Mouse (Mus musculus) hindbrain, postnatal 0 days (tissue): Measurements from ENCODE around the gene Tas2r115. TPM values are rescaled to one million over a fixed set of nuclear protein-coding genes. Genes with fewer than 3 reads are reported as not detected.
"Not testable (repeated sequence)": the region's sequence is repeated elsewhere in the genome, so short reads cannot be mapped to it uniquely, and the experiment has no call there.

Experiments
- ATAC-seq: fragments of 200-750 bp; cut with Nextera tagmentation; 2 replicates; pipeline ENCODE4 v1.8.0; 2017; ENCODE audit warnings: mild to moderate bottlenecking, moderate TSS enrichment, moderate library complexity
- DNase-seq: peaks from one replicate; pipeline ENCODE4 v3.0.0-alpha.2; 2015; ENCODE audit warnings: low spot score
- H3K27ac ChIP-seq: fragments of 300-500 bp; sonication (generic); 2 replicates; pipeline ENCODE4 v1.5.1; 2014; ENCODE audit warnings: mild to moderate bottlenecking
- H3K27me3 ChIP-seq: fragments of 300-500 bp; sonication (generic); 2 replicates; pipeline ENCODE4 v1.6.1; 2014; ENCODE audit warnings: low read length, mixed read lengths; ENCODE audit not compliant: insufficient read depth
- H3K36me3 ChIP-seq: fragments of 300-500 bp; sonication (generic); 2 replicates; pipeline ENCODE4 v1.6.1; 2014; ENCODE audit warnings: low read length, mixed read lengths; ENCODE audit not compliant: insufficient read depth
- H3K4me1 ChIP-seq: fragments of 300-500 bp; sonication (generic); 2 replicates; pipeline ENCODE4 v1.6.1; 2014; ENCODE audit warnings: antibody characterized with exemption, low read length, mixed read lengths; ENCODE audit not compliant: insufficient read depth
- H3K4me2 ChIP-seq: fragments of 300-500 bp; sonication (generic); 2 replicates; pipeline ENCODE4 v1.6.1; 2014; ENCODE audit warnings: low read depth, mild to moderate bottlenecking, low read length, moderate library complexity, mixed read lengths
- H3K4me3 ChIP-seq: fragments of 300-500 bp; sonication (generic); 2 replicates; pipeline ENCODE4 v1.5.1; 2014; ENCODE audit warnings: low read length
- H3K9ac ChIP-seq: fragments of 300-500 bp; sonication (generic); replicated peaks from 2 replicates; pipeline ENCODE4 v1.6.1; 2014; ENCODE audit warnings: mild to moderate bottlenecking, low read length, moderate library complexity, mixed read lengths
- H3K9me3 ChIP-seq: fragments of 300-500 bp; sonication (generic); 2 replicates; pipeline ENCODE4 v1.6.1; 2016; ENCODE audit warnings: low read length, mixed read lengths
- CTCF ChIP-seq: IDR thresholded peaks from 2 replicates; pipeline ENCODE4 v1.5.1; 2016; ENCODE audit warnings: antibody characterized with exemption, control low read depth, low read depth
- WGBS: fragments of 180-500 bp; shearing (Covaris S2); extraction: QIAGEN DNeasy Blood & Tissue Kit; methylation state at CpG from one replicate; pipeline ENCODE4 v1.1.7; 2014; 5-methylcytosine and 5-hydroxymethylcytosine counted together
- polyA plus RNA-seq: library from polyadenylated mRNA; unstranded; fragments of >200 nt; fragmentation: Nextera tagmentation; extraction: Ambion mirVana; gene quantifications from 2 replicates; pipeline ENCODE4 v1.2.1, GENCODE M21; 2015
- total RNA-seq: library from RNA; depleted of rRNA; stranded (reverse); fragments of >200 nt; gene quantifications from 2 replicates; pipeline ENCODE4 v1.2.3, GENCODE M21; 2014; rRNA removed

Gene Tas2r115
- not detected in 2 replicates for total RNA-seq
- not detected in 2 replicates for polyA plus RNA-seq

DNA sequence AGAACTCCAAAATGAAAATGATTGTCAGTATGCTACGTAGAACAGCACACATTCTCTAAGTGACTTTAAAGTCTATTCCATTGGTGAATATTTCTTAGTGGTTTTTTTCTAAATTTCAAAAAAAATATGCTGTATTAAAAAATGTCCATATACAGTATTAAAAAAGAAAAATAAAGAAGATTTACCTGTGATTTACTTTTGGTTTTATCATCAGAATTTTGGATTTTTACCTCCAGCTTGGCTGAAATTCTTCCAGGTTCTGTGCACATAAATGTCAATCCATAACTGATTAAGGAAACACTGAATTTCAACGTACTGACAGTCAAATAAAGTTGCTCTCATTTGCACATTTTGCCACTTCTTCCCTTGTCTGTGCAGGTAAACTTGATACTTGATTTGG lies at the start of gene Tas2r115:
Gene Tas2r115, minus strand, starts transcription at position 101 of the 400 bp plus-strand sequence.
- DNase-seq = no peak
- ATAC-seq = no peak
- Histone ChIP-seq H3K27ac (no peak within 1 kb of the TSS), H3K4me1 (no peaks in the 10 kb centered on the region), H3K4me3 (no peak within 1 kb of the TSS), H3K4me2 (no peak within 1 kb of the TSS), H3K9me3 (no peaks in the 10 kb centered on the region), H3K36me3 (no peaks in the 10 kb centered on the region), H3K27me3 (no peaks in the 10 kb centered on the region), H3K9ac (no peak within 1 kb of the TSS)
- no peak for TF ChIP-seq CTCF
- 72% methylated on average over 2 of the region's 2 CpGs for WGBS

DNA sequence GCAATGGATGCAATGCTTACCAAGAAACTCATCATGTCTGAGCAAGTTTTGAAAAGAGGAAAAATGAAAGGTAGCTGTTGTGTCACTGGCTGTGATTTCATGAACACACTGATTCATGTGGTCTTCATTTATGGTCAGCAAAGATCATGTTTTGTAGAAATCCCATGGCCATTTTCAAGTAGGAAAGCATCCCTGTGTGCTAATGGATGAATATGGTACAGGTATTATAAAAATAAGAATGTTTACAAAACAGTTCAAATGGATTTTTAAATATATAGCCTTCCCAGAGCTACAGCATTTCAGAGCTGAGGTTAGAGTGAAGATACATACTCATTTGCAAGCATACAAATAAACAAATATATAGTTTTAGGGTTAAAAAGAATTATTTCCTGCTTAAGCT lies 40.2 kb upstream of the Tas2r115 start, which contains the start of gene Tas2r136:
Gene Tas2r136, minus strand, starts transcription at position 101 of the 400 bp plus-strand sequence.
- Histone ChIP-seq H3K9me3 (no peaks in the 10 kb centered on the region), H3K27me3 (no peaks in the 10 kb centered on the region), H3K4me1 (no peaks in the 10 kb centered on the region), H3K9ac (no peak within 1 kb of the TSS), H3K4me3 (no peak within 1 kb of the TSS), H3K36me3 (no peaks in the 10 kb centered on the region), H3K27ac (no peak within 1 kb of the TSS), H3K4me2 (no peak within 1 kb of the TSS)
- ATAC-seq = no peak
- no peak for DNase-seq
- TF ChIP-seq CTCF = no peak

DNA sequence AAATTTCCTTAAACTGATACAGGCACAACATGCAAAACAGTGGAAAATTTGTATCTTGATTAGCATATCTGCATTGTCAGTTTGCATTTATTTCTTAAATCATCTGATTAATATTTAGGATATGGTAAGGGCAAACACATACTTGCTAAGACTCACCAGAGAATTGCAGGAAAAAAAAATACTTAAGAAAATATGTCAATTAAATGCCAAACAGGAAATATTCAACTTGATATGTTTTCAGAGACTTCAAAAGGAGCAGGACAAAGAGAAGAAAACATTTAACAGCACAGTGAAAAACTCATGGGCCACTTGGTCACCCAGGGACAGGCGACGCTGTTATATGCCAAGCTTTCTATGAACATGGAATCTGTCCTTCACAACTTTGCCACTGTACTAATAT lies 24.0 kb upstream of the Tas2r115 start, which contains the start of gene Tas2r102:
Gene Tas2r102, plus strand, starts transcription at position 301 of the 400 bp plus-strand sequence.
- no peak within 1 kb of the TSS for H3K4me2 ChIP-seq
- no peaks in the 10 kb centered on the region for H3K9me3 ChIP-seq
- H3K4me3 ChIP-seq = no peak within 1 kb of the TSS
- H3K27ac ChIP-seq = no peak within 1 kb of the TSS
- no peaks in the 10 kb centered on the region for H3K27me3 ChIP-seq
- 92% methylated on average over 2 of the region's 2 CpGs for WGBS
- no peak within 1 kb of the TSS for H3K9ac ChIP-seq
- no peaks in the 10 kb centered on the region for H3K36me3 ChIP-seq
- DNase-seq = no peak
- H3K4me1 ChIP-seq = no peaks in the 10 kb centered on the region
- ATAC-seq = no peak
- no peak for TF ChIP-seq CTCF

DNA sequence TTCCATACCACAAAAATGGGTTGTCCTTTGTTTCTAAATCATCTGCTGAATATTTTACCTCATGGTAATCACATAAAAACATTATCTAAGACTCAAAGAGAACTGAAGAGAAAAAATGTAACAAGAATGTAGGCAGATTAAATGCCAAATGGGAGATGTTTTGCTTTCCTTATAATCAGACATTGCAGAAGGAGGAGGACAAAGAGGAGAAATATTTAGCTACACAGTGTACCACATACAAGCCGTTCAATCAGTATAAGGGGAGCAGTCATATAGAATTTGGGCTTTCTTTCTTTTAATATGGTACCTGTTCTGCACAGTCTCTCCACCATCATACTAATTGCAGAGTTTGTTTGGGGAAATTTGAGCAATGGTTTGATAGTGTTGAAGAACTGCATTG lies 16.6 kb upstream of the Tas2r115 start, which contains the start of gene Tas2r124:
Gene Tas2r124, plus strand, starts transcription at position 301 of the 400 bp plus-strand sequence.
- WGBS = 82% methylated on average over 1 of the region's 1 CpGs
- no peaks in the 10 kb centered on the region for H3K36me3 ChIP-seq
- H3K9me3 ChIP-seq = no peaks in the 10 kb centered on the region
- DNase-seq = no peak
- no peak within 1 kb of the TSS for H3K4me2 ChIP-seq
- H3K27ac ChIP-seq = no peak within 1 kb of the TSS
- no peak within 1 kb of the TSS for H3K9ac ChIP-seq
- no peak for ATAC-seq
- H3K4me3 ChIP-seq = no peak within 1 kb of the TSS
- H3K27me3 ChIP-seq = no peaks in the 10 kb centered on the region
- no peak for TF ChIP-seq CTCF
- H3K4me1 ChIP-seq = no peaks in the 10 kb centered on the region

DNA sequence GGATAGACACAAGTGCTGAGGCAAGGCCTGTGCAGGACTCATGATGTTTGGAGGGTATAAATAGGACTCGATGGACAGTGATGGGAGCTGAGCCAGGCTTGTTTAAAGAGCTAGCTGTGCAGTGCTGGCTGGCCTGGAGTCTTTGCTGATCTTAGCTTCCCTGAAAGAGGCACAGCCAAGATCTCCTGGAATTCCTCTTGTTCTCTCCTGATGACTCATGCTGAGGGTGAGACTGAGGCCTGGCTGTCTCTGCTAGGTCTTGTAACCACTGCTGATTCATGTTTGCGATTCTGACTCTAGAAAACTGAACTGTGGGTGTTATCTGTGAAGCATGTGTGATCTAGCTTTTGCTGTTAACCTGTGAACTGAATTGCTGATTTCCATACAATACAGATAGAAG lies 12.4 kb upstream of the Tas2r115 start:
- no peaks in the 10 kb centered on the region for H3K36me3 ChIP-seq
- no peak overlapping the region for H3K9ac ChIP-seq
- no peak for ATAC-seq
- 86% methylated on average over 2 of the region's 2 CpGs for WGBS
- H3K27me3 ChIP-seq = no peaks in the 10 kb centered on the region
- H3K9me3 ChIP-seq = 0 out of 2 replicates have a peak, but pooled peaks cover 2% of the 10 kb centered on the region
- H3K4me2 ChIP-seq = no peak overlapping the region
- DNase-seq = no peak
- TF ChIP-seq CTCF = no peak
- no peak overlapping the region for H3K4me3 ChIP-seq
- H3K27ac ChIP-seq = no peak overlapping the region
- no peaks in the 10 kb centered on the region for H3K4me1 ChIP-seq

DNA sequence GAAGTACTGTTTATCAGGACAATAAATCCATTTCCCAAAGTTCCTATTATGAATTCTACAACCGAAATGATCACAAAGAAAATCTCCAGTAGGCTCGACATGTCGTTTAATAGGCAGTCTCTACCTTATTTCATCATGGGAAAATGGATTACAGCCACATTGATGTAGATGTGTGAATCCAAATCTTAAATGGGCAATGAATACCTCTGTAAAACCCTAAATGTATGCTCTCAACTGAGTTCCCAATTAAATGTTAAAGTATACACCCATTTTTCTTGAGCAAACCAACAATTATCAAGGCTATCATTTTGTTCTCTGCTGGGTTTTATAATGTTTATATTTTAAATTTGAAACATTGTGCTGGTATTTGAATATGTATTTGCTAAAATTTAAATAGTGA lies 26.0 kb downstream of the Tas2r115 start, which contains the start of gene Tas2r122:
Gene Tas2r122, minus strand, starts transcription at position 101 of the 400 bp plus-strand sequence.
- Histone ChIP-seq H3K4me2 (no peak within 1 kb of the TSS), H3K27me3 (no peaks in the 10 kb centered on the region), H3K9ac (no peak within 1 kb of the TSS), H3K4me3 (no peak within 1 kb of the TSS), H3K27ac (no peak within 1 kb of the TSS), H3K4me1 (no peaks in the 10 kb centered on the region), H3K36me3 (no peaks in the 10 kb centered on the region), H3K9me3 (0 out of 2 replicates have a peak, but pooled peaks cover 4% of the 10 kb centered on the region)
- no peak for TF ChIP-seq CTCF
- ATAC-seq = no peak
- no peak for DNase-seq
- 76% methylated on average over 3 of the region's 3 CpGs for WGBS

DNA sequence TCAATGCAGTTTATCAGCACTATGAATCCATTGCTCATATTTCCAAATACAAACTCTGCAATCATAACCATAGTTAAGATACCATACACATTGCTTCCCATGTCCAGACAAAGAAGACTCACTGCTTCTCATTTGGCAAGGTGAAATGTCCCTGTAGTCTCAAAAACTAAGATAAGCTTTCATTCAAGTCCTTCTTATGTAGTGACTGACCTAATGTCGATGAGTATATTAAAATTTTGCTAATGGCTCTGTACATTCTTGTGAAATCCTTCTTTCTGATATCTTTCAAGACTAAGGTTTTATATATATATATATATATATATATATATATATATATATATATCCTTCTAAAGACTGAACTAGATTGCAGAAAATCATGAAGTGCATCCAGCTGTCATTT lies 36.9 kb downstream of the Tas2r115 start, which contains the start of gene Tas2r121:
Gene Tas2r121, minus strand, starts transcription at position 101 of the 400 bp plus-strand sequence.
- WGBS = 73% methylated on average over 1 of the region's 1 CpGs
- H3K9me3 ChIP-seq = 0 out of 2 replicates have a peak, but pooled peaks cover 2% of the 10 kb centered on the region
- H3K9ac ChIP-seq = no peak within 1 kb of the TSS
- no peak within 1 kb of the TSS for H3K4me2 ChIP-seq
- H3K4me1 ChIP-seq = no peaks in the 10 kb centered on the region
- no peaks in the 10 kb centered on the region for H3K27me3 ChIP-seq
- TF ChIP-seq CTCF = no peak
- DNase-seq (no peak), ATAC-seq (no peak)
- H3K36me3 ChIP-seq = no peaks in the 10 kb centered on the region
- no peak within 1 kb of the TSS for H3K4me3 ChIP-seq
- no peak within 1 kb of the TSS for H3K27ac ChIP-seq

DNA sequence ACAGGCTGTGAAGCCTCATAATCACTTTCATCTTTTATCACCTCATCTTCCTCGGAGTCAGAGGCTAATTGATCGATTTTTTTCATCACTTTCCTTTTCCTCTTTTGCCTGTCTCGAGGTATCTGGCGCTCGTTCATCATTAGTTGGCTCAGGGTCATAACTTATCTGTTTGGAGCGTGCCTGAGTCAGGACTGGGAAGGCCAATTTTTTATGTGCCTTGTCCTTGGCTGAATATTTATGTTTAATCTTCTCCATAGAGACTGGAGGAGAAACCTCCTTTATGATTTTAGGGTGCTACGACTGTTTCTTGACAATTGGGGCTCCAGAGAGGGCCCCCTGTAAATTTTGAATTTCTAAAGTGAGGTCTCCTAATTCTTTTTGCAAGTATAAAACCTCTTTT lies 46.2 kb downstream of the Tas2r115 start:
- DNase-seq, H3K36me3 ChIP-seq, H3K27me3 ChIP-seq, ATAC-seq, H3K4me3 ChIP-seq, H3K9ac ChIP-seq, H3K9me3 ChIP-seq, H3K4me2 ChIP-seq, H3K4me1 ChIP-seq, H3K27ac ChIP-seq: not testable (repeated sequence)
- WGBS = 85% methylated on average over 7 of the region's 7 CpGs
